Mouse (Mus musculus) megakaryocyte, embryonic 14.5 days (primary cell): ENCODE data around the gene Nosip. TPM values are rescaled to one million over a fixed set of nuclear protein-coding genes. Genes with fewer than 3 reads are reported as not detected.

Experiments
- H3K27me3 ChIP-seq: replicated peaks from 2 replicates; pipeline ENCODE3; 2012; ENCODE audit warnings: inconsistent platforms
- H3K36me3 ChIP-seq: replicated peaks from 2 replicates; pipeline ENCODE3; 2012; ENCODE audit warnings: low read length, inconsistent platforms, mixed read lengths
- H3K4me1 ChIP-seq: 2 replicates; pipeline ENCODE4 v1.6.1; 2012; ENCODE audit warnings: inconsistent platforms
- H3K4me3 ChIP-seq: replicated peaks from 2 replicates; pipeline ENCODE3; 2012; ENCODE audit warnings: moderate library complexity, mild to moderate bottlenecking, inconsistent platforms
- H3K9me3 ChIP-seq: 2 replicates; pipeline ENCODE4 v1.6.1; 2012; ENCODE audit warnings: inconsistent platforms
- FLI1 ChIP-seq: IDR thresholded peaks from 2 replicates; pipeline ENCODE4 v1.6.1; 2012; ENCODE audit warnings: low read length, inconsistent platforms, mixed read lengths
- GATA1 ChIP-seq: IDR thresholded peaks from 3 replicates; pipeline ENCODE4 v1.6.1; 2012; ENCODE audit warnings: mixed read lengths, low read length, inconsistent platforms, borderline replicate concordance
- polyA plus RNA-seq: library from polyadenylated mRNA; stranded (reverse); fragments of >175 nt; gene quantifications from 2 replicates; pipeline ENCODE4 v1.2.3, GENCODE M21; 2012; ENCODE audit warnings: low replicate concordance; ENCODE audit not compliant: insufficient read depth

Gene Nosip
- polyA plus RNA-seq, 1 experiment: 150 TPM

GRCm38 (mm10) chr7:45048001-45048890 lies 14.0 kb upstream of the Nosip start:
- no peaks in the 10 kb centered on the region for H3K27me3 ChIP-seq
- H3K4me3 ChIP-seq: no peak overlapping the region
- no peaks in the 10 kb centered on the region for H3K9me3 ChIP-seq
- H3K36me3 ChIP-seq: peaks cover 80% of the 10 kb centered on the region
- TF ChIP-seq GATA1 (no peak), FLI1 (no peak)
- peaks cover 36% of the 10 kb centered on the region for H3K4me1 ChIP-seq

DNA sequence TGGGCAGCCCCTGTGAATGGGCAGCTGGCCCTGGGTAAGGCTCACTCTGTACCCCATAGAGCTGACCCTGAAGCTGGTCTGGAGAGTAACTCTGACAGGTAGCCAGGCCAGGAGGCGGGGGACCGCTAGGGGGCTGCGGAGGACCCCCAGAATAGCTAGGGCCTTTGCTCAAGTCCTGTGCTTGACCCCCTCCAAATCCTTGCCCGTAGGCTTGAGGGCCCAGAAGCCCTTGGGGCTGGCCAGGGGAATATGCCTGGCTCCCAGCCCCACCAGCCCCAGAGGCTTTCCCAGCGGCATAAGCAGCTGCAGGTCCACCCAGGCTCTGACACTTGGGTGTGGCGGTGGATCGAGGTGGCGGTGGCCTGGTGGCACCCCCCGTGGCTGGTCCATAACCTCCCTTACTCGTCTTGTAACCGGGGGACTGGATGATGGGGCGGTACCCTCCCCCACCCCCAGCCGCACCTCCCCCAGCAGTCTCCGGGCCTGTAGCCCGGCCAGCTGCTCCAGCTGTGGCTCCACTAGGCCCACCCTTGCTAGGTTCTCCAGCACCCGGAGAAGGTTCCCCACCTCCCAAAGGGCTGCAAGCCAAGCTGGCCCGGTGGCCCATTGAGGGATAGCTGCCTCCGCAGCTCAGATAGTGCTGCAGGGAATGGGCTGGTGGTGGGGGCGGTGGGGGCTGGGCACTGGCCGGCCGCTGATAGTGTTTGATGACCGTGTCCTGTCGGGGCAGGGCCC lies 13.1 kb upstream of the Nosip start:
- no peak for TF ChIP-seq FLI1
- no peak for TF ChIP-seq GATA1
- Histone ChIP-seq H3K27me3 (no peaks in the 10 kb centered on the region), H3K4me3 (no peak overlapping the region), H3K9me3 (no peaks in the 10 kb centered on the region), H3K36me3 (peaks cover 72% of the 10 kb centered on the region), H3K4me1 (peaks cover 42% of the 10 kb centered on the region)

DNA sequence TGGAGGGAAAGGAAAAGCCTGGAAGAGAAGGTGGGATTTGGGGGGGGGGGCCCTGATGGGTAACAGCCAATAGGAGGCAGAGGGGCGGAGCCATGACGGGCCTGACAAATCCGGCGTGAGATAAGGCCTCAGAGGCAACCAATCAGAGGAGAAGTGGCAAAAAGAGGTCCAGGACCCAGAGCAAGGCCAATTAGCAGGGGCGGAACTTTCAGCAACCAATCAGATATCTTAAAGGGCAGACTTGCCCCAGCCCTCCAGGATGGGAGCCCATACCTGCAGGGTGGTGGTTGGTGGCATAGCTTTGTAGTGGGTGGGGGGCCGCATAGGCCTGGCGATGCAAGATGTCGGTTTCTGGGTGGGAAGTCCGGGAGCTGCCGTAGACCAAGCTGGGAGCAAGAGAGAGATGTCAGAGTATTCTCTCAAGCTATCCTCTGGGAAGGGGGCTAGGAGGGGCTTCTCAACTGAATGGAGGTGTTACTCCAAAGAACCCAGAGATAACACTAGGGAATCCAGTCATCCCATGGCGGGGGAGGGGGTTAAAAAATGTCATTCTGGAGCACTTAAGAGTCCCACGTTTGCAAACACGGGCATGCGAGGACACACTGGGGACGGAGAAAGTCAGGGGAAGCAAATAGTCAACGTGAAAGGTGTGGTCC lies 11.2 kb upstream of the Nosip start:
- H3K27me3 ChIP-seq: no peaks in the 10 kb centered on the region
- H3K4me3 ChIP-seq: peak overlapping the region; percentile 91
- peaks cover 54% of the 10 kb centered on the region for H3K36me3 ChIP-seq
- TF ChIP-seq FLI1 (no peak), GATA1 (no peak)
- H3K4me1 ChIP-seq: peaks cover 47% of the 10 kb centered on the region
- H3K9me3 ChIP-seq: no peaks in the 10 kb centered on the region

GRCm38 (mm10) chr7:45051601-45051974 lies 10.6 kb upstream of the Nosip start:
- TF ChIP-seq FLI1 (no peak), GATA1 (no peak)
- H3K4me1 ChIP-seq: peaks cover 52% of the 10 kb centered on the region
- peak overlapping the region; percentile 91 for H3K4me3 ChIP-seq
- no peaks in the 10 kb centered on the region for H3K9me3 ChIP-seq
- H3K27me3 ChIP-seq: no peaks in the 10 kb centered on the region
- H3K36me3 ChIP-seq: peaks cover 49% of the 10 kb centered on the region

DNA sequence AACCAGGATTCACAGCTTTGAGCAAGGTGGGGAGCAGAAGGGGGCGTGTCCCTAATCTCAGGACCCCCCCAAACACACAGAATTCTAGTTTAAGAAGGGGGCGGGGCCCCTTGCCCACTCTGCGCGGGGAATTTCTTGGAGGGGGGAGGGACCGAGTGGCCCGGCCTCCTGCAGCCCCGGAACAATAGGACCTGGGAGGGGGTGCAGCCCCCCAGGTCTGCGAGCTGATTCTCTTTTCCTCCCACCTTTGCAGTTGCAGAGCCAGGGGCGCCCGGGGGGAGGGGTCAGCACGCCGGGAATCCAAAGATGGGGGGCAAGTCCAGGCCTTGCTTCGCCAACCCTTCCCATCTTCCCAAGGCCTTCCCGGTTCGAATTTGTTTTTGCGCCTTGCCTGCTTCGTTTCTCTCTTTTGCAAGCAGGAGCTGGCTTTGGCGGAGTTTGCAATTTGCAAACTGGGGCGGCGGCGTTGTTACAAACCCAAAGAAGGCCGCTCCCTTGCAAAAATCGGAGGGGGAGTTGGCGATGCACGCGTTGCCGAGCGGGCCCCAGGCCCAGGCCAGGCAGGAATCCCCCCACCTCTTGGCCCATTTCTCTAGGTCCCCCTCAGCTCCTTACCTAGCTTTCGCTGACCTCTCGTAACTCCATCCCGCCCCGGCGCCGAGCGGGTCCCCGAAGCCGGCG lies 9.9 kb upstream of the Nosip start:
- Histone ChIP-seq H3K27me3 (no peaks in the 10 kb centered on the region), H3K4me3 (peak overlapping the region; percentile 91), H3K36me3 (peaks cover 41% of the 10 kb centered on the region), H3K4me1 (peaks cover 59% of the 10 kb centered on the region), H3K9me3 (no peaks in the 10 kb centered on the region)
- TF ChIP-seq GATA1 (no peak), FLI1 (no peak)

GRCm38 (mm10) chr7:45052862-45053116 lies 9.4 kb upstream of the Nosip start, which contains the start of gene Prr12:
Gene Prr12, minus strand, starts transcription at chr7:45052881.
- Histone ChIP-seq H3K9me3 (no peaks in the 10 kb centered on the region), H3K4me3 (peak within 1 kb of the TSS; percentile 91), H3K27me3 (no peaks in the 10 kb centered on the region), H3K4me1 (peaks cover 59% of the 10 kb centered on the region), H3K36me3 (peaks cover 37% of the 10 kb centered on the region)
- TF ChIP-seq FLI1: no peak
- TF ChIP-seq GATA1: no peak

DNA sequence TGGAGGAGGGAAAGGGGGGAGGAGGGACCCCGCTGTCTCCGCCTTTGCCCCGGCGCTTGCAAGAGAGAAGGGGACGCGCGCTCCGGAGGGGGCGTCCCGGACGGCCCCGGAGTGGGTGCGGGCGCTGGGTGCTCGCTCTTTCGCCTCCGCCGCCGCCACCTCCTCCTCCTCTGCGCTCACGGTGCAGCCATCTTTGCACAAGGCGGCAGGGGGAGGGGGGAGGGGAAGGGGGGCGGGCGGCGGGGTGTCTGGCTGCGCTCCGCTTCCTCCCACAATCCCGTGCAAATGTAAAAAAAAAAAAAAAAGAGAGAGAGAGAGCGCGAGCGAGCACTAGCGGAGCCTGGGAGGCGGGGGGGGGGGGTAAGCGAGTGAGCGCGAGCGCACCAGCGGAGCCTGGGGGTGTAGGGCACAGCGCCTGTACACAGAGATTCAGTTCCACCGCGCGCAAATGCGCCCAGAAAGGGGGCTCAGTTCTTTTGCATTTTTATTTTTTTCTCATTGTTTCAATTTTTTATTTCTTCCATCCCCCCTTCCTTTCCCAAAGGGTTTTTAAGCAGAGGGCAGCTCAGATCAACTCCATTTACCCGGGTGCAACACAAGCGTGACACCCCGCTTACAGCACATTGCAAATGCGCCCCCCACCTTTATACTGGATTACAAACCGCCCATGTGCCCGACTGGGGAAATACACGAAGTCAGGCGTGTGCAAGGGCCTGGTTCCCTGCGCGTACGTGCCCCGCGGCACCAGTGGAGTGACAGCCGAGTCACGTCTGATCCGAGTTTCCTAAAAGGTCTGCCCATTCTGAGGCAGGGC lies 8.9 kb upstream of the Nosip start:
- Histone ChIP-seq H3K4me1 (peaks cover 59% of the 10 kb centered on the region), H3K9me3 (no peaks in the 10 kb centered on the region), H3K27me3 (no peaks in the 10 kb centered on the region), H3K4me3 (peak overlapping the region; percentile 91), H3K36me3 (peaks cover 36% of the 10 kb centered on the region)
- TF ChIP-seq GATA1 (no peak), FLI1 (no peak)

DNA sequence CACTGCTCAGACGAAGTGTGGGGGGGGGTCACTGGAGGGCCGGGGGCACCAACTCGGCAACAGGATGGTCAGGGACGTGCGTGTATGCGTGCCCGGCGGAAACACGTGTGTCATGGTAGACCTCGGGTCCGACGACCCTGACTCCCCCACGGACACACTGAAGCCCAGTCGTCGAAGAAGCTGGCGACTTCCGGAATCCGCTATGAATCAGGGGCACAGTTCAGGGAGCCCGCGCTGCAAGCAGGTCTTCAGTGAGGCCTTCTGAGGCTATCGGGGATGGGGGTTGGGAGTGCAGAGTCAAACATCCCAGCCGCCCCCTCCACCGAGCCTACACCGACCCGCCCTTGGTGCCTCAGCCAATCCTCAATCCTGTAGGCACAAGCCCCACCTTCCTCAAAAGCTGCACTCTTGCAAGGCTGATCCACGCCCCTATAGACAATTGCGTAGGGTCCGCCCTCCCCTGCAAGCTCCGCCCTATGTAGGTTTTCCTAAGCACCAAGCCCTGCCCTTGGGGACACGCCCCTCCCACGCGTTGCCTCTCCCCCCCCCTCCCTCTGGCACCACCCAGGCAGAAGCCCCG lies 8.2 kb upstream of the Nosip start:
- no peaks in the 10 kb centered on the region for H3K27me3 ChIP-seq
- H3K36me3 ChIP-seq: peaks cover 36% of the 10 kb centered on the region
- no peak; the same call in 1 of the 2 replicates for TF ChIP-seq FLI1
- TF ChIP-seq GATA1: no peak
- H3K4me1 ChIP-seq: peaks cover 54% of the 10 kb centered on the region
- peak overlapping the region; percentile 91 for H3K4me3 ChIP-seq
- H3K9me3 ChIP-seq: no peaks in the 10 kb centered on the region
